Mouse (Mus musculus): ENCODE data around the gene Dnajc4.

DNA sequence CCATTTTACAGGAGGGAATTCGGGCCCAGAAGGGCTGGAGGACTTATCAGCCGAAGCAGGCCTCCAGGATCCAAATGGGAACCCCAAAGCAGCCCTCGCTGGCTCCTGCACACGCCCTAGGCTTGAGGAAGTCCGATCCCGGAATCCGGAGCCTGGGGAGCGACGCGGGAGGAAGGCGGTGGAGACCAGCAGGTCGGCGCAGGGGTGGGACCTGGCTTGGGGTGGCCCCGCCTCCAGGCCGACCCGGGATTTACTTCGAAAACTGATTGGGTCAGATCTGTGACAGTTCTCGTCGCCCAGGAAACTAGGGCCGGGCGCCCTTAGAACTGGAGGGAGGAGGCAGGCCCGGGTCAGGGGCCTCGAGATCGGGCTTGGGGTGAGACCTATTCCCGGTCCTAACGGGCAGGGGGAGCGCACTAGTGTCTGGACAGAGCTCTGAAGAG, 50.1 kb downstream of the Dnajc4 start, which contains the start of gene Gpr137:
- TF ChIP-seq GATA1 (IDR thresholded peaks at IDR 0.05; ENCODE audit: low read length) (no peak), TAL1 (IDR thresholded peaks at IDR 0.05; ENCODE audit: low read length) (no peak)
